Mouse (Mus musculus) megakaryocyte, adult 5-6 weeks (primary cell): Measurements from ENCODE around the gene Tmem120a. TPM values are rescaled to one million over a fixed set of nuclear protein-coding genes. Genes with fewer than 3 reads are reported as not detected.

ENCODE experiments used
- ATAC-seq: 2 replicates; pipeline ENCODE4 v1.8.0; 2016; ENCODE audit warnings: mild to moderate bottlenecking, inconsistent platforms; ENCODE audit not compliant: poor library complexity, severe bottlenecking
- total RNA-seq, 2 experiments: library from RNA; stranded (forward) in 1 of 2; stranded (reverse) in 1 of 2; fragments of 153-499, 151-499 nt in 1 of 2; fragments of 221-1000, 200-1000 nt in 1 of 2; gene quantifications; 2 replicates each; pipeline versions ENCODE4 v1.2.3 to v1.2.4; 2015 to 2017

The Tmem120a gene
- total RNA-seq, 2 experiments from 2014 or later, result 15.1 to 18.1 TPM

DNA sequence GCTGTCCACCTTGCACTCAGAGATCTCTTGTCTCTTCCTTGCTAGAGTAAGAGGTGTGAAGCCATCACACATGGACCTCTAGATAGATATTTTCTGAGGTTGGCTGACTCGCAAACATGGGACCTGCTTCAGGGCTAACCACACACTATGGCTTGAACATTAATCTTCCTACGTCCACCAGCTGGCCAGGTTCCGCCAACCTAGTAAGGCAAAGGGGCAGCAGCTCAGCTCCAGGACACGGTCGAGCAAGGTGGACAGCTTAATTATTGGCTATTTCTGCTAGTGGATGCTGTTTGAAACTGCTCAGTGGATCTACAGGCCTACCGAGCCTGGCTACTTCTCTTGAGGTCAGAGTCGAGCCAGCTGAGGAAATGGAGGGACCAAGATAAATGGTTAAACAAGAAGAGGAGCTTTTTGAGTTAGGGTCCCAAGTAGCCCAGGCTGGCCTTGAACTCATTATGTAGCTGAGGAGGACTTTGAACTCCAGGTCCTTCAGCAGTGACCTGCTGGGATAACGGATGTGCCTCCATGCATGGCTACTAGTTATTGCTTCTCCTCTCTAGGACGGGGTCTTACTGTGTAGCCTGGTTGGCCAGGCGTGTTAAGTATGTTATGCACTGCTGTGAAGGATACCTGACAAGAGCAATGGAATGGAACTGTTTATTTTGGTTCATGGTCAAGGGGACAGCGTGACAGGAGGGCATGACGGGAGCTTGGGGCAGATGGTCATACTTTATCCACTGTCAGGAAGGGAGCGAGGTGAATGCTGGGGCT is 32.5 kb downstream of the Tmem120a start:
- ATAC-seq, result no peak

DNA sequence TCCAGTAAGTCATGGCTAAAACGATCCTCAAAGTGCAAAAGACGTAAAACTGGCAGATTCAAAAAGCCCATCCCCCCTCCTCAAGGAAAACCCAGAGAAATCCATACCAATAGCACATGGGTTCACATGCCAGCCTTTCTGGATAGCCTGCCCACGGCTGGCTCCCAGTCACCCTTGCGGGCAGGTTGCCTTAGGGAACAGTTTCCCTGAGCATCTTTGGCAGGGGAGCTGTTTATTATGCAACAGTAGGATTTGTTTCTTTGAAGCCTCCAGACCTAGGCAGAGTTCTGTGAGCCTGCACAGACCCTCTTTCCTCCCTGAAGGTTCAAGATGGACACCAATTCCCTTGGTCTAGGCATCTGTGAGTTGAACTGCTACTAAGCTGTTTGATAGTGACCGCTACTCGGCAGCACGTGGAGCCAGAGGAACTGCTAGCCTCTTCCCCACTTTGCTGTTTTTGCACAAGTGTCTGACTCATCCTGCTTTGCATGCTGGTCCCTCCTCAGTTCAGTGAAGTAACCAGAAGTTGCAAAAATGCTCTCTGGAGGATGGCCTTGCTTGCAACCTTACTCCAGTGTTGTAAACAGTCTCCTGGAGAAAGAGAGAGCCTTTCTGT is 33.5 kb downstream of the Tmem120a start:
- ATAC-seq, result peak; percentile 76

DNA sequence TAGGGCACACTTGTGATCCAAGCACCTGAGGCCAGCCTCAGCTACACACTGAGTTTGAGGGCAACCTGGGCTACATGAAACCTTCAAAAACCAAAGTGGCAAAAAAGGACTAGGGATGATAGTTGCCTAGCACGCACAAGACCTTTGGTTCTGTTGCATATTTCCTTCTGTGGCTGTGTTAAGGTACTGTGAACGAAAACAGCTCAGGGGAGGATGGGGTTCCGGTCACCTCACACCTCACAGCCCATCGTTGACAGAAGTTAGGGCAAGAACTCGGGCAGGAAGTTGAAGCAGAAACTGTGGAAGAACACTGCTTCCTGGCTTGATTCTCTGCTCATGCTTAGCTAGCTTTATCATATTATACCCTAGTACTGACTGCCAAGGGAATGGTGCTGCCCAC is 34.5 kb downstream of the Tmem120a start:
- no peak for ATAC-seq

DNA sequence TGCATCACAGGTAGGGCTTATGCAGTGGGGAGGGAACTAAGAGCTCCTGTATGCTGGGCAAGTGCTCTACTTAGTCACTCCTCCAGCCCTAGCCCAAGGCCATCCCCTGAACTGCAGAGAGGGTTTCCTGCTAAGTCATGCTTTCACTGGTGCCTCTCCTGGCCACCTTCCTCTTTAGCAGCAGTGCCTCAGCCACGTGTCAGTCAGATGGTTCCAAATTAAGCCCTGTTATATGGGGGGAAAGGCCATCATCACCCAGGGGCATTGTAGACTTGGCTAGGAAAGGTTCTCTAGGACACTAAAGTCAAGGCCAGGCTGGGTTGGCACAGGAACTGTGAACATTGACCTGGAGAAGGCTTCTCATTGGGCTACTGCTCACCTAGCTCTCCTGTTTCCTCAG is 36.4 kb downstream of the Tmem120a start:
- ATAC-seq, result peak; percentile 79

GRCm38 (mm10) chr5:135707039-135707438 is 37.2 kb downstream of the Tmem120a start:
- no peak for ATAC-seq

DNA sequence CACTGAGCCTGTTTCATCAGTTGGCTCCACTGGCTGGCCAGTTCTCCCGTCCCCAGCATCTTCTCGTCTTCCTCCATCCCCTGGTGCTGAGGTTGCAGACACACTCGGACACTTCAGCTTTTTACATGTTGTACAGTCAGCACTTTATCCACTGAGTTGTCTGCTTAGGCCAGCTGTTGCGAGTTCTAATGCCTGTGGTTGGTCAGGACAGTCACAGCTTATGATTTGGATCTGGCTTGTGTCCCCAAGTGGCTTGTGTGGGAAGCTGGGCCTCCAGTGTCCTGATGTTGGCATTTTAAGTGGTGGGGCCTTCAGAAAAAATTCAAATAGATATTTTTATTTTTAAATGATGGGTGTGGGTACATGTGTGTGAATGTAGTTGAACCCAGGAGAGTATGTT is 38.9 kb downstream of the Tmem120a start:
- no peak for ATAC-seq

- ATAC-seq, result no peak
Measured at GRCm38 (mm10) chr5:135703431-135703830, 40.8 kb downstream of the Tmem120a start.

GRCm38 (mm10) chr5:135702682-135703192 is 41.5 kb downstream of the Tmem120a start:
- ATAC-seq, result peak; percentile 90

DNA sequence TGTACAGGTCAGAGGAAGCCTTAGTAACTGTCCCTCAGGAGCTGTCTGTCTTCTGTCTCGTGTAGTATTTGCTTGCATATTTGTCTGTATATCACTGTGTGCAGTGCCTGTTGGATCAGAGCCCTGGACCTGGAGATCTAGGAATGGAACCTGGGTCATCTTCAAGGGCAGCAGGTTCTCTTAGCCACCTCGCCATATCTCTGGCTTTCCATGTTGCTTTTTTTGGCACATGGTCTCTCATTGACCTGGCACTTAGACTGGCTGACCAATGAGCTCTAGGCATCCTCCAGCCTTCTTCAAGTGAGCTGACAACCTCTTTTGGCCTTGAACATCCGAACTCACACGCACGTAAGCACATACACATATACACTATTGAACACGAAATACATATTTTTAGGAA is 42.1 kb downstream of the Tmem120a start:
- peak; percentile 38; the same call in 1 of the 2 replicates for ATAC-seq

GRCm38 (mm10) chr5:135701601-135702000 is 42.6 kb downstream of the Tmem120a start:
- no peak for ATAC-seq

DNA sequence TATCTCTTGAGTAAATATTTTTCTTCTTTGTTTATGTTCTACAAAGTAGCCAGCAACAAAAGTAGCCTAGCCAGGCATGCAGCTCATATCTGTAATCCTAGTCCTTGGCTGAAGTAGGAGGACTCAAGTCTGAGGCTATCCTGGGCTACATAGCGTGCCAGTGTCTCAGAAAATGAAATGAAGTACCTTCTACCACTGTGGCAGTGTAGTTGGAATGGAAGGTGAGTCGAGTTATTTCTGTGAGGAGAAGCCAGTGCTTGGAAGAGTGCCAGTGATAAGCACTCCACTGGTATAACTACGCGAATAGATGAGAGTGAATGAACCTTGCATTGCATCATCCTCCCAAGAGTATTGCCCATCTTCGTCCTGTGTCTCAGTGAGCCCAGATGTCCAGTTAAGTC is 46.5 kb downstream of the Tmem120a start:
- no peak for ATAC-seq

DNA sequence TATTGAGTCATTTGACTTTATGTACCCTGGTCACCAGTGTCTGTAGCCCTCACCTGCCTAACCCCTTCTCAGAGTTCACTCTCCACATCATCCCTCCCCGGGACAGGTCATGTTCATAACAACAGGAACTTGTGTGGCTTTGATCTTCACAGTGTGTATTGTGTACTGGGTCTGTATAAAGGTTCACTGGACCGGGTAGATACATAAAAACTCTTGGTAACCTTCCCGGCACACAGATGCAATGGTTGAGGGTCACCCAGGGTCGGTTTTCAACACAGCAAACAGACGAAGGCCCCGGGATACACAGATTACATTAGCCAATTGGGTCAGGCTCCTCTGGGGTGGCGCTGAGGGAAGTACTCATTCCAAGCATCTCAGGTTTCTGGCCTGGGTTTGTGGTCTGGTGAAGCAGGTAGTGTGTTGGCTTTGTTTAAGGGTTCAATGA is 48.9 kb downstream of the Tmem120a start:
- no peak for ATAC-seq

DNA sequence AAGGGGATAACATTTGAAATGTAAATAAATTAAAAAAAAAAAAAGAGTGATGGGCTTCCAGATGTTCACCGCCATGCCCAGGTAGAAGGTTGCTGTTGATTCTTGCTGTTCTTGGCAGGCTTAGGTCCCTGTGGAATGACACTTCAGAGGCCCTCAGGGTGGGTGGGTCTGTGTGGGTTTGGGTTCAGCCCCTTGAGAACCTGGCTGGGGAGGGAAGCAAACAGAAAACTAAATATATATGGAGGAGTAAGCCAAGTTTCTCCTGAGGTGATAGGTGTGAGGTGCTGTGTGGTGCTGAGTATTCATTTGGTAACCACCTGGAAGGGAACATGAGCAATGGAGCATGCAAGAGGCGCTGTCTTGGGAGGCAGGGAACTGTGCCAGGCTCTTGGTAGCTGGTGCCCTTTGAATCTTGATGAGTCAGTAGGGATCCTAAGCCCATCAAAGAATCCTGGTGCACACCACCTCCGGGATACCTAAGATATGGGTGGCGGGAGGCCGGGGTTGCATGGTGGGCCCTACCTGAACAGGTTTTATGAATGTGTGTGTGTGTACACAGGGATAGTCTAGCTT is 50.9 kb downstream of the Tmem120a start:
- ATAC-seq, result no peak

- ATAC-seq, result no peak
Measured at GRCm38 (mm10) chr5:135691266-135691665, 53.0 kb downstream of the Tmem120a start.

- ATAC-seq, result no peak
Measured at GRCm38 (mm10) chr5:135690401-135690800, 53.8 kb downstream of the Tmem120a start.

Other genes starting within 250 kb of the Tmem120a start
- 21.6 and 28.9 TPM in 2 replicates for gene Hip1, start 199.3 kb downstream of the Tmem120a start, total RNA-seq (2015)
- 34.7 and 39.9 TPM in 2 replicates for gene Hip1, start 199.3 kb downstream of the Tmem120a start, total RNA-seq (2017)
- not detected in 2 replicates for gene Ccl26, start 180.9 kb downstream of the Tmem120a start, total RNA-seq (2015)
- gene Ccl26, start 180.9 kb downstream of the Tmem120a start, total RNA-seq (2017), result not detected in 2 replicates
- gene Ccl24, start 171.4 kb downstream of the Tmem120a start, total RNA-seq (2015), result 0.25 and 3.5 TPM in 2 replicates
- gene Ccl24, start 171.4 kb downstream of the Tmem120a start, total RNA-seq (2017), result 0.37 TPM in 1 of 2 replicates, not detected in the other
- 3.8 and 8.6 TPM in 2 replicates for gene Rhbdd2, start 111.8 kb downstream of the Tmem120a start, total RNA-seq (2015)
- gene Rhbdd2, start 111.8 kb downstream of the Tmem120a start, total RNA-seq (2017), result 1.8 and 3.4 TPM in 2 replicates
- gene Por, start 74.4 kb downstream of the Tmem120a start, total RNA-seq (2015), result 29.6 and 31.1 TPM in 2 replicates
- gene Por, start 74.4 kb downstream of the Tmem120a start, total RNA-seq (2017), result 45.9 and 49.7 TPM in 2 replicates
- 0.25 TPM in 1 of 2 replicates, not detected in the other for gene Styxl1, start 33.9 kb upstream of the Tmem120a start, total RNA-seq (2015)
- 0.18 TPM in 1 of 2 replicates, not detected in the other for gene Styxl1, start 33.9 kb upstream of the Tmem120a start, total RNA-seq (2017)
- gene Mdh2, start 34.0 kb upstream of the Tmem120a start, total RNA-seq (2015), result 240 and 251 TPM in 2 replicates
- 111 and 129 TPM in 2 replicates for gene Mdh2, start 34.0 kb upstream of the Tmem120a start, total RNA-seq (2017)
- not detected in 2 replicates for gene Srrm3, start 62.4 kb upstream of the Tmem120a start, total RNA-seq (2015)
- gene Srrm3, start 62.4 kb upstream of the Tmem120a start, total RNA-seq (2017), result not detected in 2 replicates
- gene Hspb1, start 143.5 kb upstream of the Tmem120a start, total RNA-seq (2015), result not detected in 2 replicates
- gene Hspb1, start 143.5 kb upstream of the Tmem120a start, total RNA-seq (2017), result not detected in 2 replicates
- gene Ywhag, start 190.2 kb upstream of the Tmem120a start, total RNA-seq (2015), result 124 and 141 TPM in 2 replicates
- 72.4 and 88.1 TPM in 2 replicates for gene Ywhag, start 190.2 kb upstream of the Tmem120a start, total RNA-seq (2017)
- gene Ssc4d, start 230.1 kb upstream of the Tmem120a start, total RNA-seq (2015), result 17.1 and 19.9 TPM in 2 replicates
- 6.0 and 7.4 TPM in 2 replicates for gene Ssc4d, start 230.1 kb upstream of the Tmem120a start, total RNA-seq (2017)
- 0.20 TPM in 1 of 2 replicates, not detected in the other for gene Zp3, start 235.7 kb upstream of the Tmem120a start, total RNA-seq (2015)
- not detected in 2 replicates for gene Zp3, start 235.7 kb upstream of the Tmem120a start, total RNA-seq (2017)